Mouse (Mus musculus): Measurements from ENCODE around the gene Nptx2.

GRCm38 (mm10) chr5:144548079-144548631, 2.5 kb downstream of the Nptx2 start:
- TF ChIP-seq POLR2A (IDR thresholded peaks at IDR 0.05; ENCODE audit: low read depth, low read length), result no peak
- TF ChIP-seq CTCF (IDR thresholded peaks at IDR 0.05; ENCODE audit: extremely low read depth, insufficient read depth, insufficient read length, insufficient replicate concordance), result no peak
